Mouse (Mus musculus): Measurements from ENCODE around the gene Tedc2.

- TF ChIP-seq POLR2A (IDR thresholded peaks at IDR 0.05; ENCODE audit: extremely low read depth, insufficient read depth, low read length) = no peak
- no peak for TF ChIP-seq CTCF (IDR thresholded peaks at IDR 0.05; ENCODE audit: extremely low read depth, insufficient read depth, low read length)
These were observed 6.1 kb upstream of the Tedc2 start for GRCm38 (mm10) chr17:24226721-24227120.

All from cortical plate, adult 2 months (tissue).